Mouse (Mus musculus): ENCODE measurements around the gene Btbd11. TPM values are rescaled to one million over a fixed set of nuclear protein-coding genes. Genes with fewer than 3 reads are reported as not detected.

Btbd11 gene
- total RNA-seq, 2 experiments from 2014 or later = 19.1 to 20.0 TPM

DNA sequence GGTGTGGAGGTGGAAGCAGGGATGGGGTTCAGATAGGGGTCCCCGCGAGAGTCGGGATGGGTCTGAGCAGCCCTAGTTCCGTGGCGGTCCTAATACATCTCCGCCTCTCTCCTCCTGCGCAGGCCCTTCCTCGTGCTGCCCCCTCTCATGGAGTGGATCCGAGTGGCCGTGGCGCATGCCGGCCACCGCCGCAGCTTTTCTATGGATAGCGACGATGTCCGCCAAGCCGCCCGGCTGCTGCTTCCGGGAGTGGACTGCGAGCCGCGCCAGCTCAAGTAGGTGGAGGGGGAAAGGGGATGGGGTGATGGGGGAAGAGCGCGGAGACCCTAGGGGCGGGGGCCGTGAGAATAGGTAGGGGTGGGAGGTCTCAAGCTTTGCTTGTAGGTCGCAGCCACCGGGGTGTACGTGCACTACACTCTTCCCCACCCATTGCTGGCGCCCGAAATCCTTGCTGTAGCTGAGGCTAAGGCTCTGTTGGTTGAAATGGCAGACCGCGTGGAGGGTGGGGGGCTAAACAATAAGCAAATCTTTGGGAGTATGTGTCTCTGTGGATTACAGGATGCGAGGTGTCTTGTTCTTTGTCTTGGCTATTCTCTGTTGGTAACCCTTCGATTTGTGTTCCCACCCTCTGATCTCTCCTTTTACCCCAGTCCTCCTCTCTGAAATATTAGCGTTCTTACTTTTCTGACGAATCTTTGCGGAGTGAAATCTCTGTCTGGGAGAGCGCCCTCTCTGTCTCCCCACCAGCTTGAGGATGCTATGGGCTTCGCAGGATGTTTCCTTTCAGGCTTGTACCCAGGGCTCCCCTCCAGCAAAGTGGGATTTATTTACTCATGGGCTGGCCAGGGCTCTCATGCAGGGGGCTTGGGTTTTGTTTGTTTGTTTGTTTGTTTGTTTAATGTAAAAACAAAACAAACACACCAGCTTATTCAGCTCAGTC is 212.3 kb downstream of the Btbd11 start:
- DNase-seq = no peak

DNA sequence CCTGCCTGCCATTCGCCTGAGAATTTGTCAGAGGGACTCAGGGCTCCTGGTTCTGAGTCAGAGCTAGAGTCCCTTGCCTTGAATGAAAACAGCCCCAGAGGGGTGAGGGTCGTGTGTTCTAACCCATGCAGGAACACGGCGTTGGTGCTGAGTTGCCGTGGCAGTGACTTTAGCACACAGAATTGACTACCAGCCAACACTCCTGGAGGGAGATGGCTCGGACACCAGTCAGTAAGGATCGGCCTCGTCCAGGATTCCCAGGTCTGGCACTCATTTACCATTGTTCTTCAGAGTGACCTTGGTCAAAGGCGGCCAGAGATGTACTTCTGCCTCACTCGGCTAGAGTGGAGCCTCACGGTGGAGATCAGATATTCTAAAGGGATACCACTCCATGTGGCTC is 215.9 kb downstream of the Btbd11 start:
- DNase-seq = no peak

DNA sequence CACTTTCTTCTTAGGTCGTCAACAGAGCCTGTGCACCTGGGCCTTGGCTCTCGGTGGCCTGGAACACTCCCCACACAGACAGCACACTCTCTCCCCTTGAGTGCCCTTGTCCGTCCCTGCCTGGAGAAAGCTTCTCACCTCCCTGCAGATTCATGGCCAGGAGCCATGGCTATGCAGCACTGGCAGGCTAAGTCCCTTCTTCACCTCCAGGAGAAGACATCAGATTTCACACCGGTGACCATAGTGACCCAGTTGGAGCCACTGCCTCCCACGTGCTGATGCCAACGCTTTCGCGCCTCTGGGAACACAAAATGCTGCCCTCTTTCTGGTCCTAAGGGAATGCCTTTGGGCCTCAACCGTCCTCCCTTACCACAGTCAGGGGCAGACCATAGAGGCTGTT is 217.9 kb downstream of the Btbd11 start:
- no peak for DNase-seq

GRCm38 (mm10) chr10:85608550-85609278 is 222.1 kb downstream of the Btbd11 start:
- DNase-seq = peak; percentile 72 to 81

- DNase-seq = no peak
These were observed 230.5 kb downstream of the Btbd11 start for GRCm38 (mm10) chr10:85617080-85617479.

- no peak for DNase-seq
These were observed 231.1 kb downstream of the Btbd11 start for GRCm38 (mm10) chr10:85617501-85618417.

- no peak for DNase-seq
These were observed 234.5 kb downstream of the Btbd11 start for GRCm38 (mm10) chr10:85621067-85621466.

- peak; percentile 51 to 59 for DNase-seq
These were observed 238.0 kb downstream of the Btbd11 start for GRCm38 (mm10) chr10:85624504-85625169.

GRCm38 (mm10) chr10:85625170-85625686 is 238.6 kb downstream of the Btbd11 start:
- no peak for DNase-seq

- no peak for DNase-seq
These were observed 245.4 kb downstream of the Btbd11 start for GRCm38 (mm10) chr10:85632030-85632429.

- no peak for DNase-seq
These were observed 247.0 kb downstream of the Btbd11 start for GRCm38 (mm10) chr10:85633577-85633976.

DNA sequence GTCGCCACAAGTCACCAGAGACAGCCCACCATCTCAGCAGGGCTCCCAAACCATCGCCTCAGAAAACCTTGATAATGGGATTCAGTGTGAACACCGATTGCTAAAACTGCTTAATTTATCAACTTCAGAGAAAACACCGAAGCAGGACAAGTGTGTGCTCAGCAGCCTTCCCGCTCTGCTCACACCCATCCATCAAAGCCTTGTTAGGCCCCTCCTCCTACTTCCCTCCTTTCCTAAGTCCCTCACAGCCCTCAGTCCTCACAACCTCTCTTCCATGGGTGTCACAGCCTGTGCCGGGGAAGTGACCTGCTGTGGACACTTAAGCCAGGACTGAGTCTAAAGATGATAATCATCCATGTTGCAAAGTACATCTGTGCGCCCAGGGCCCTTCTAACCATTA is 251.0 kb downstream of the Btbd11 start:
- no peak for DNase-seq

GRCm38 (mm10) chr10:85638141-85638540 is 251.5 kb downstream of the Btbd11 start:
- no peak for DNase-seq

DNA sequence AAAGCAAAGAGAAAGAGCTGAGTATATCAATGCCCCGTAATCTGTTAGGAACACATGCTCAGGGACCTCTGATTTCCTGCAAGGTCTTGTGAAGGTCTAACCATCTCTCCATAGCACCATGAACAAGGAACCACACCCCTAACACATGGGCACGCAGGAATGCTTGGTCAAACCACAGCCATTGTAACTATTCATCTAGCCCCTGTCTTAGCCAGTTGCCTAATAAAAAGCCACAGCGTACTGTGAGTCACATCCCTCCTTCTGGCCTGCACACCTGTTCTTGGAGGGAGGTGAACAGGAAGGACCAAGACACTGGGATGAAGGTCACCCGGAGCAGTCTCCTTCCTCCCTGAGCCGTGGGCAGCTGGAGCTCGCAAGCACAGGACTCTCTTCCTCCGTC is 253.0 kb downstream of the Btbd11 start:
- DNase-seq = no peak

- no peak for DNase-seq
These were observed 253.8 kb downstream of the Btbd11 start for GRCm38 (mm10) chr10:85640408-85640807.

- no peak for DNase-seq
These were observed 258.7 kb downstream of the Btbd11 start for GRCm38 (mm10) chr10:85645346-85645745.

GRCm38 (mm10) chr10:85651706-85652105 is 265.1 kb downstream of the Btbd11 start:
- DNase-seq = peak; percentile 26 to 27

DNA sequence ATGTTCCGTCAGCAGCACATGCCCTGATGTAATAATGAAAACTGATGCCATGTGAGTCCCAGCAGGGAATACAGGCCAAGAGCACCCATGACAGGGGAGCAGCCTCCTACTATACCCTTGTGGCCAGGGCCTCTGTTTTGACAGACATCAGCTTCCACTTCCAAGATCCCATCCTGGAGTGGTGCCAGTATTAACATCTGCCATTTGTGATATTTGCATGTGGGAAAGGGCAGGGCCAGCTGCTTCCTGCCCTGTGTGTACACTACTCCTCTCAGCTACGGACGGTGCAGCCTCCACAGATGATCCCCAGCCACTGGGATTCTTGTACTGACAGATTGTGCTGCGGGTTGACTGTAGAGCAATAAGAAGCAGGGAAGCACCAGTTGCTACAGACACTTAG is 269.3 kb downstream of the Btbd11 start:
- DNase-seq = no peak

- no peak for DNase-seq
These were observed 271.3 kb downstream of the Btbd11 start for GRCm38 (mm10) chr10:85657886-85658285.

DNA sequence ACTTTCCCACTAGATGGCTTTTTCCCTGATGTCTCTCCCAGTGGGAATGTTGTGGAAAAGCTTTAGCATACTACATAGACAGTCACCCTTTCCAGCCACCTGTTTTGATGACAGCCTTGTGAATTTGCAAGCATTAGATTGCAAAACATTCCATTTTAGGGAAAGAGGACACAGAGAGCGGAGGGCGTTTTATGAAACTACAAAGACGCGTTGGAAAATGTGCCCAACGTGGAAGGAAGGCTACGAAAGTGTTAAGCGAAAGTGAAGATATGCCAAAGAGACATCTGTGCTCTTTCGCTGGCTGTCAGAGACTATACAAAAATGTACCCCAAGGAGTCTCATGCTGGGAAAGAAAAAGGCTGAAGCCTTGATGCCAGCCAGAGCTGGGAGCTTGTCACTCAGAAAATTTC is 286.9 kb downstream of the Btbd11 start:
- no peak for DNase-seq

GRCm38 (mm10) chr10:85678635-85679034 is 292.0 kb downstream of the Btbd11 start:
- peak; percentile 38 to 42 for DNase-seq

DNA sequence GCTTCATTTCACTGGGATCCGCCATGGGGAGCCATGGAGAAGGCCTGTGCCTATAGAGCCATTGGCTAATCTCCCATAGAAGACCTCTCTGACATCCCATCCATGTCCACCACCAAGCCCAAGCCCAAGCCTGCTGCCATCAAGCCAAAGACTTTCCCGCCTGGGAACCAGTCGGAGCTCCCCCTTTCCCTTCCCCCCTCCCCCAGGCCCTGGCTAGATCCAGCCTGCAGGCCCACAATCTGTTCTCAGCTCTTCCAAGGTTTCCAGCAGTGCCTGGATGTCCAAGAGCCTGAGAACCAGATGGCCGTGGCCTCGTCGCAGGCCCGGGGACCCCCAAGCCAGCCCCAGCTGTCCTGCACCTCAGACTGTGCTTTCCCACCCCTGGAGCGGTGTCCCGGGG is 295.8 kb downstream of the Btbd11 start:
- DNase-seq = no peak
